Mouse (Mus musculus) midbrain, embryonic 12.5 days (tissue): ENCODE measurements at regions not wholly inside any gene's neighbourhood (a gene's known extent, or its start where the extent isn't known, plus 50 kb on each side); places are given as distances from the start of the nearest gene placed in this dataset.

Experiments
- ATAC-seq: fragments of 200-750 bp; cut with Nextera tagmentation; 2 replicates; pipeline ENCODE4 v1.8.0; 2017; ENCODE audit warnings: low read depth, moderate TSS enrichment, moderate library complexity; ENCODE audit not compliant: low FRiP score
- H3K27ac ChIP-seq: fragments of 300-500 bp; sonication (generic); replicated peaks from 2 replicates; pipeline ENCODE4 v1.5.1; 2016; ENCODE audit warnings: mild to moderate bottlenecking
- H3K27me3 ChIP-seq: fragments of 300-500 bp; sonication (generic); 2 replicates; pipeline ENCODE4 v1.6.1; 2016; ENCODE audit warnings: mild to moderate bottlenecking
- H3K36me3 ChIP-seq: fragments of 300-500 bp; sonication (generic); 2 replicates; pipeline ENCODE4 v1.6.1; 2016
- H3K4me1 ChIP-seq: fragments of 300-500 bp; sonication (generic); 2 replicates; pipeline ENCODE4 v1.6.1; 2016
- H3K4me2 ChIP-seq: fragments of 300-500 bp; sonication (generic); replicated peaks from 2 replicates; pipeline ENCODE4 v1.6.1; 2016; ENCODE audit warnings: mild to moderate bottlenecking, moderate library complexity
- H3K4me3 ChIP-seq: fragments of 300-500 bp; sonication (generic); 2 replicates; pipeline ENCODE4 v1.5.1; 2016; ENCODE audit warnings: mild to moderate bottlenecking
- H3K9ac ChIP-seq: fragments of 300-500 bp; sonication (generic); replicated peaks from 2 replicates; pipeline ENCODE4 v1.6.1; 2016; ENCODE audit warnings: mild to moderate bottlenecking, moderate library complexity
- H3K9me3 ChIP-seq: fragments of 300-500 bp; sonication (generic); 2 replicates; pipeline ENCODE4 v1.6.1; 2016; ENCODE audit warnings: mild to moderate bottlenecking
- WGBS: fragments of 180-500 bp; shearing (Covaris S2); methylation state at CpG from one replicate; pipeline ENCODE4 v1.1.7; 2016; 5-methylcytosine and 5-hydroxymethylcytosine counted together

DNA sequence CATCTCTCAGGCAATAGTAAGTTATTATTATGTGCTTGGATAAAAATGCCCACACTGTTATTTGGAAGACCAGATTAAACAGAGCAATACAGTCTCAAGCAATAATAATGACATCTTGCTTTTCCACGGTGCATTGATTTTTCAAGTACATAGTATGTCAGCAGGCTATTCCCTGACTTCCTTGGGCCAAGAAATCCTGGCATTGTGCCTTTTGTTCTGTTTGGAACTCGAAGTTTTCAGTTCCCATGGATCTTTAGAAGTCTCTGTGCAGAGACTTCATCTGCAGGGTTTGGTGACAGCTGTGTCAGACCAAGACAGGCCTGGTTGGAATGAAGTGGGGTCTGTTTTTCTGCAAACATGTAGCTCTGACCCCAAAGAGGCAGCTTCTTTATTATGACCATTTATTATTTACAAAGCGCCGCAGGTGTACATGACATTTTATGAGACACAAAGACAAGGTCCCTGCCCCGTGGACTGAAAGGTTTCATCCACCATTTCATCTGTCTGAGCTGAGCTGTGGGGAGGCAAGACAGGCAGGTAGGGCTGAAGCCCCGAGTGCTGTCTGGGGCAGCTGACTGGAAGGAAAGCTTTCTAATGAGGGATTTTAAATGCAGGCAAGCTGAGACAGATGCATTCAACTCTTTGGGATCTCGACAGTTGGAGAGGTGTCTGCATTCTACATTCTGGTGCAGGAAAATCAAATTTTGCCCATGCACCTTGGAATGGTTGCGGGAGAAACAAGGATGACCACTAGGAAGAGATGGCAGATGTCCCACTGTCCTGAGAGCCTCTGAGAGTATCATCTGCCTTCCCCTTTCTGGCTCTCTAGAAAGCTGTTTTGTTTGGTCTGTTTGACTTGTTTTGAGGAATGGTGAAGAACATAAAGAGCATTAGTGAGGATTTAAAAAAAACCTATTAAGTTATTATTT, 57.4 kb upstream of the Syt6 start:
- no peak overlapping the region for H3K27ac ChIP-seq
- no peaks in the 10 kb centered on the region for H3K4me1 ChIP-seq
- no peaks in the 10 kb centered on the region for H3K9me3 ChIP-seq
- no peak for ATAC-seq
- no peaks in the 10 kb centered on the region for H3K36me3 ChIP-seq
- H3K9ac ChIP-seq: no peak overlapping the region
- H3K4me2 ChIP-seq: no peak overlapping the region
- no peak overlapping the region for H3K4me3 ChIP-seq
- no peaks in the 10 kb centered on the region for H3K27me3 ChIP-seq
- WGBS: 60% methylated on average over 8 of the region's 8 CpGs

DNA sequence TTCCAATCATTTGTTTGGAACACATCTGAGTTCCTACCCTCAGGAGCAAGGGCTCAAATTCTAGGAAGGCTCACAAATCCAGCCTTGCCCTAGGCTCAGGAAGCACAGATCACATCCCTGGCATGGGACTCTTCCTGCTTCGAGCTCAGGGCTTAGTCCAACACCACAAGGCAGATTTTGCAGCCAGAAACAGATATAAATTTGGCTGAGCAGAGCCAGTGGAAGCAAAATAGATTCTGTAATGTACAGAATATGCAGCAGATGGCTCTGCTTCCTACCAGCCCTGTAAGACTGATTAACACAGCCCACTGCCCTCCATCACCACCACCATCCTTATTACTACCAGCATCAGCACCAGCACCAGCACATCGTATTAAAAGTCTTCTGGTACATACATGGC, 56.4 kb upstream of the Syt6 start:
- H3K36me3 ChIP-seq: no peaks in the 10 kb centered on the region
- 89% methylated on average over 2 of the region's 2 CpGs for WGBS
- ATAC-seq: no peak
- H3K27ac ChIP-seq: no peak overlapping the region
- H3K4me2 ChIP-seq: no peak overlapping the region
- H3K27me3 ChIP-seq: no peaks in the 10 kb centered on the region
- H3K9ac ChIP-seq: no peak overlapping the region
- no peaks in the 10 kb centered on the region for H3K9me3 ChIP-seq
- H3K4me3 ChIP-seq: no peak overlapping the region
- no peaks in the 10 kb centered on the region for H3K4me1 ChIP-seq
